Mouse (Mus musculus): ENCODE measurements at regions not wholly inside any gene's neighbourhood (a gene's known extent, or its start where the extent isn't known, plus 50 kb on each side); places are given as distances from the start of the nearest gene placed in this dataset.
A peak's percentile ranks its signal among the peaks of the same experiment; 100 is the strongest.

- no peak for DNase-seq (ENCODE audit: low spot score in 2 of 2)
Observed at GRCm38 (mm10) chr10:9173509-9173908, 287.6 kb upstream of the Sash1 start.

- DNase-seq (ENCODE audit: low spot score in 2 of 2), result no peak
Observed at GRCm38 (mm10) chr10:9168725-9169124, 282.9 kb upstream of the Sash1 start.

DNA sequence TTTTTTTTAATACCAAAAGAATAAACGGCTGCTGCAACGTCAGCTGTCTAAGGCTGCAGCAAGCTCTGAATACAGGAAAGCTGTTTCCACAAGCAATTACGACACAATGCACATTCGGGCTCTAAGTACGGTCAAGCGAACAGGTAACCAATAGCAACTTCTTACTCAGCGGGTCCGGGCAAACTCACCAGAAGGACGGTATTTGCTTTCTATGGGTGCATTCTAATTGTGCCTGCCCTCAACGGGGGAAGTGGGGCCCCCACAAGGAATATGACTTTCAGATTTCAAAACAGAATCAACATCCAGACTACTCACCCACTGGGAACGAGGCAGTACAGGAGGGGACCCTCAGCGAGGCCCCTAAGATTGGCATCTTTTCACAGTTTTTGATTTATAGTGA is 280.1 kb upstream of the Sash1 start:
- peak; percentile 12 to 32 for DNase-seq (ENCODE audit: low spot score in 2 of 2)

- peak; percentile 14 to 17 for DNase-seq (ENCODE audit: low spot score in 2 of 2)
Observed at GRCm38 (mm10) chr10:9165598-9165997, 279.7 kb upstream of the Sash1 start.

DNA sequence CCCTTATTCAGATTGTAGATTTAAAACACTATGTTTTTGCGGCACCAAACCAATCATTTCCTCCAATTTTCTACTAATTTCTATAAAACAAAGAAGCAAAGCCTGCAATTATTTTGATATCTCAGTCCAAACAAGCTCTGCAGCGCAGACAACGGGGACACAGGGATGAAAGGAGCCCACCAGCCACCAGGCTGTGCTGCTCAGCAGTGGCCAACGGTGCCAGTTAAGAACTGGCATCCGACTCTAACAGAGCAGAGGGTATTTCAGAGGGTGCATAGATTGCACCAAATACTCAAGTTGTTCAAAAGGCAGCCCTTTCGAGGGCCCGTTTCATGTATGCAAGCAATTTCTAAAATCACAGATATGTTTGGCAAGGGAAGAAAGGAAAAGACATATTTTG is 278.5 kb upstream of the Sash1 start:
- no peak for DNase-seq (ENCODE audit: low spot score in 2 of 2)

DNA sequence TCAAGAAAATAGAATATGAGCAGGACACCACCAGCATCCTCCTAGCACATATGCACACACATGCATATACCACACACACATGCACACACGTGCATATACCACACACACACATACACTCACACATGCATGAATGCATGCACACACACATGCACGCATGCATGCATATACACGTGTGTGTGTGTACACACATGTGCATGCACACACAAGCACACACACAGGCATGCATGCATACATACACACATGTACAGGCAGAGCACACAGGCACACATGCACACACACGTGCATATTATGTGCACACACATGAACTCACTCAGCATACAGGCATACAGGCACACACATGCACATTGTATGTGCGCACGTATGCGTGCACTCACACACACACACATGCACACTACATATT is 275.7 kb upstream of the Sash1 start:
- DNase-seq (ENCODE audit: low spot score in 2 of 2), result no peak

GRCm38 (mm10) chr10:9157299-9158215 is 271.7 kb upstream of the Sash1 start:
- DNase-seq (ENCODE audit: low spot score in 2 of 2), result no peak

- DNase-seq (ENCODE audit: low spot score in 2 of 2), result no peak
Observed at GRCm38 (mm10) chr10:9136099-9136498, 250.2 kb upstream of the Sash1 start.

- DNase-seq (ENCODE audit: low spot score in 2 of 2), result no peak
Observed at GRCm38 (mm10) chr10:9134293-9135021, 248.6 kb upstream of the Sash1 start.

GRCm38 (mm10) chr10:9130061-9130460 is 244.2 kb upstream of the Sash1 start:
- DNase-seq (ENCODE audit: low spot score in 2 of 2), result no peak

- DNase-seq (ENCODE audit: low spot score in 2 of 2), result no peak
Observed at GRCm38 (mm10) chr10:9119249-9119648, 233.4 kb upstream of the Sash1 start.

DNA sequence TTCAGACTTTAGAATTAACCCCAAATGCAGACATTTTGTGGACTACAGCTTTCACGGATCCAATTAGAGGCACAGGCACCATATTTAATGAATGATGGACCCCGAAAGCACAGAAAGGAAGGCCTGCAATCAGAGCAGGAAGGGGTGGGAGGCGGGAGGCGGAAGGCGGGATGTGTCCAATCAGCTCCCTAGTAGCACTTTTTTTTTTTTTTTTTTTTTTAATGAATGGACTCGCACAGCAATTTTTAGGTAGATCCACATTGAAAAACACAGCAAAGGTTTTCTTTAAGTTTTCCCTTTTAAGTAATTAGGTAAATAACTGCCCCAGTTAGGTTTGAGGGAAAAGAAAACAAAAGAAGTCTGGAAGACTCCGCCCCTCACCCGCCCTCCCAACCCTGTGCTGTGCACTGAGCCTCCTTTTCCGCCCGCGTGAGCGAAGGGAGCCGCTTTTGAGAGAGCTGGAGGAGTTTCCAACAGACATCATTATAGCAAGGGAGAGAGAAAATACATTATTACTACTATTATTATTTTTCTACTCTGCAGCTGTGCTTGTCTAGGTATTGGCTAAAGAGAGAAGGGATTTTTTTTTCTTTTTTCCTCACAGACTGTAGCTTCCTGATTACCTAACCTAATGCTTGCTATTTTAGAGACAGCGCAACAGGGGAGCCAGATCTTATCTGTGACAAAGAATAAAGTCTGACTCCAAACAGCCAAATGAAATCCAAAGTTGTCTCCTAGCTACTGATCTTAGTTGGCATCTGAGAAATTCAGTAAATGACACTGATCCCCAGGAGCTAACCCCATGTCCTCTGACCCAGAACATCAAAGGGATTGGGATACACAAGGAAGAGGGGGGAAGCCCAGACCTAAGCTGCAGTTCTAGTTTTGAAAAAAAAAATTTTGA is 232.0 kb upstream of the Sash1 start:
- no peak for DNase-seq (ENCODE audit: low spot score in 2 of 2)

- DNase-seq (ENCODE audit: low spot score in 2 of 2), result no peak
Observed at GRCm38 (mm10) chr10:9117134-9117533, 231.3 kb upstream of the Sash1 start.

DNA sequence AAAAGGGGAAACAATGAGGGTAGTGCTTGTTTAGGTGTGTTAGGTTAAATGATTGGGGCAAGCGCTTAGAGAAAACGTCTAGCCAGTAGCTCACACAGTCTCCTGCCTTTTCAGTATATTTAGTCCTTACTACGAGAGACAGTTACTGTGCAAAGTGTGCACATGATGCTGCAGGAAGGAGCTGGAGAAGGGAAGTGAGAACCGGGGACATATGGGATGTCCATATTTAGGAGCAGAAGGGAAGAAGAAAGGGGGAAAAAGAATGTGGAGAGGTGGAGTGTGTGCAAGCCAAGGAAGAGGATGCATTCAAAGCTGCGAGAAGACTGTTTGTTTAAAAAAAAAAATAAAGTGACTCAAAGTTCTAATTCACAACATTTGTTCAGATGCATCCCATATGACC is 227.8 kb upstream of the Sash1 start:
- peak in 1 of 2 experiments; percentile 40 for DNase-seq (ENCODE audit: low spot score in 2 of 2)

GRCm38 (mm10) chr10:9111051-9111450 is 225.2 kb upstream of the Sash1 start:
- DNase-seq (ENCODE audit: low spot score in 2 of 2), result no peak

DNA sequence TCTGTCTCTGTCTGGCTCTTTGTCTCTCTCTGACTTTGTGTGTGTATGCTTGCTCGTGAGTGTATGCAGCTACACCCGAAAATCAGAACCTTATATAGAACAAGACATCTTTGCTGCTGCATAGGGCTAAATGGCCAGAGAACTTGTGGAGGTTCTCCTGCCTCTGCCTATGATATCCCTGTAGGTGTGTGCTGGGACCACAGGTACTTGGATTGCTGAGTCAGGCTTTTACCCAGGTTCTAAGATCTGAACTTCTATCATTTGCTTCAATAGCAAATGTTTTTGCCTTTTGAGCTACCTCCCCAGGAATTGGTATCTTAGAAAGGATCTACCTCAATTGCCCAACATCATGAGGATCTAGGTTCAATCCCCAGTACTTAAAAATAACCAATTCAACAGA is 210.3 kb upstream of the Sash1 start:
- no peak for DNase-seq (ENCODE audit: low spot score in 2 of 2)

DNA sequence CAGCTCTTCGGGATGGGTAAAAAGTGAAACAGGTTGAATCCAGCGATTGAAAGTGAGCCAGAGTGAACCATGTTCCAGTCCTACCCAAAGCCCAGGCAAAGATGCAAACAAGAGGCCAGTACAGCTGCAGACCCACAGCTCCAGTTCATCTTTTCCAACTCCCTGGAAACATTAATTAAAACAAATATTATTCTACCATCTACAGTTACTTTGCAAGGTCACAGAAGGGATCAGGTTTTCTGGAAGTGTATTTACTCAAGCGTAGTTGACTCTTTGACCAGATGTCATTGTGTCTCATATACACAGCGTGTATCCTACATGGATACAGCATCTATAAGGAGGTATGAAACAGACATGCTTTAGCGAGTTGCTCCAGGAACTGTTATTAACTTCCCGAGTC is 209.3 kb upstream of the Sash1 start:
- no peak for DNase-seq (ENCODE audit: low spot score in 2 of 2)

DNA sequence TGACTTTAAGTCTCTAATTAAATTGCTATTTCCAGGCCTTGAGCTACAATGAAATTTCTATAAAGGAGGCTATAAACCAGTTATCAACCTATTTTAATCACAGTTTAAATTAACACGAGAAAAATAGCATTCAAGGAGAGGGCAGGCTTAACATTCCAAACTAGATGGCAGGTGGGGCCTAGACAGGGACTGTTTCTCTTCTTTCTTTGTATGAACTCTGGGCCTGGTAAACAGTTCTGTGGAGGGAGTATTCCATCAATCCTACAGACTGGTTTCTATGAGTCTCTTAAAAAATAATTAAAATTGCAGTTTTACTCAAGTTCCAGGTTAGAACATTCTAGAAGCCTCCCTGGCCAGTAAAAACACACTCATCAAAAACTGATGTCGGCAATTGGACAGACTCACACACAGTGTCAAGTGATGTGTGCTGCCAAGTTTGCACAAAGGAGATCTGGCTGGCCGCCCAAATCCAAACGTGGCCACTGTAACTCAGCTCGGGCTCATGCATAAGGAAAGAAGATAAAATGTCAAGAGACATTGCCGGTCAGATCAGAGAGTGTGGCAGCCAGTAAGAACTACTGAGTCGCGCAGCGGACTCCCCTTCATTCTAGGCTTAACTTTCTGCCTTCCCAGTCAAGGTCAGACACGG is 206.5 kb upstream of the Sash1 start:
- peak; percentile 14 for DNase-seq (ENCODE audit: low spot score in 2 of 2)

DNA sequence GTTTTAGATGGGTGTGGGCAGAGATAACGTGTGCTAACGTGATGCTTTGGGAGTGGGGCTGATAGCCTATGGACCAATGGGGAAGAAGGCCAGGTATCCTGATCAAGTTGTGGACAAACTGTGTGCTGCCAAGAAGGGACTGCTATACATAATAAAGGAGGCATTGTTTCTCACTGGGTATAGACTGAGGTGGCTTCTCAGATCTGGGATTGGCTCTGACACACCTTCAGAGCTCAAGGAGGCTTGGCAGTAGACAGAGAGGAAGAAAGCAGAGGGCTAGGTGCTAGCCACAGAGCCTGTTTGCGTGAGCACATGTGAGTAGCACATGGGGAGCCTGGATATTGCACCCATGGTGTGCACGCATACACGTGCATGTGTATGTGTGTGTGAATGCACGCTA is 205.1 kb upstream of the Sash1 start:
- DNase-seq (ENCODE audit: low spot score in 2 of 2), result no peak

- no peak for DNase-seq (ENCODE audit: low spot score in 2 of 2)
Observed at GRCm38 (mm10) chr10:9087871-9088270, 202.0 kb upstream of the Sash1 start.

GRCm38 (mm10) chr10:9087171-9087570 is 201.3 kb upstream of the Sash1 start:
- DNase-seq (ENCODE audit: low spot score in 2 of 2), result no peak

All from right cerebral cortex, adult 2 months (tissue).